Mouse (Mus musculus) neural tube, embryonic 10.5 days (tissue): ENCODE measurements around the gene Sema6d.

Experiments used
- DNase-seq: peaks from one replicate; pipeline ENCODE4 v3.0.0-alpha.2; 2017; ENCODE audit warnings: low spot score; ENCODE audit errors: extremely low spot score

Sema6d gene

GRCm38 (mm10) chr2:124168411-124168810 is 78.6 kb downstream of the Sema6d start:
- no peak for DNase-seq

DNA sequence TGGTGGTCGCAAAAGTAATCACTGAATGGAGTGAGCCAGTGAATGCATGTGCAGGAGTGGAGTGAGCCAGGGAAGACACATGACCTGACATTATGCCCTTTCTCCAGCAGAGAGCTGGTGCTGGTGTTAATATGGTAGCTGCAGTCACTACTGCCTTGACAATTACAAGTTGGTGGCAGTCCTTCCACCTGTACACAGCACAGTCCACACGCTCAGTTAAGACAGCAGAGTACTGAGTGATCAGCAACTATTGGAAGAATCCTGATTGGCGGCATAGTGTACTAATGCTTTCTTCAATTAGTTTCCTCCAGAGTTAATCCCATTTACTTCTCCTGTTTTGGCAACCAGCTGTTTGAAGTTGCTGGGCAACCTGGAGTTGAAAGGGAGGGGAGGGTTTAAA is 81.9 kb downstream of the Sema6d start:
- DNase-seq = no peak

DNA sequence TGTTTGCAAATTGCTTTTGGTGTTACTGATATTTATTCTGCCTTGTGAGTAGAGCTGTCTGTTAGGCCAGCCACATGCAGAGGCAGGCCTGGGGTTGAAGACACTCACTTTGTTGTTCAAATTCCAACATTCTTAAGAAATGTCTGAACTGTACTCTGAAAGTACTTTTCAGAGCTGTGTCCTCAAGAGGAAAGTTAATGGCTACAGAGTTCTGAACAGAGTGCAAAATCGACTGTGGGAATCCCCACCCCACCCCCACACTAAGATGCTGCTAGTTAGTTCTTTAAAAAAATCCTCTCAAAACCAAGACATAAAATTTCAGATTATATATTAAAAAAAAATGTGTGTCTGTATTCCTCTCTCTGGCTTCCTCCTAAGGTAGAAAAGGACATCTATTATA is 86.5 kb downstream of the Sema6d start:
- DNase-seq = no peak

DNA sequence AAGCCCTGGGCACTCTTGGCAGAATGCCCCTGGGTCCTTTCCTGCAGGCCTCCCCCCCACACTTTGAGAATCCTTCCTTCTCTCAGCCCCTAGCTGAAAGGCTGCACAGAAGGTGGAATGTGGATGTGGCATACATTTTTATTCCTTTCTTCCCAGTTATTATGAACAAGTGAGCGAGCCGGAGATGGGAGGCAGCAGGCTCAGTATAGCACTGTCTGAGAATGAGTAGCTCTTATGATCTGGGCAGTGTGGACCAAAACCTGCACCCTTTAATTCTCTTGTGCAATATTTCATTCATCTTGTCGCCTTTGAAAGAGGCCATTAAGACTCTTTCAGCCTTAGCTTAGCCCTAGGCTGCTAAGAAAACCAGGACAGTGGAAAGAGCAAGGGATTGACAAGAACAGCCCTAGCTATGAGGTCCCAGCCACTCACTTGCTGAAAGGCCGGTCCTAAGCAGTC is 87.0 kb downstream of the Sema6d start:
- DNase-seq = no peak

GRCm38 (mm10) chr2:124189271-124189670 is 99.5 kb downstream of the Sema6d start:
- DNase-seq = no peak

DNA sequence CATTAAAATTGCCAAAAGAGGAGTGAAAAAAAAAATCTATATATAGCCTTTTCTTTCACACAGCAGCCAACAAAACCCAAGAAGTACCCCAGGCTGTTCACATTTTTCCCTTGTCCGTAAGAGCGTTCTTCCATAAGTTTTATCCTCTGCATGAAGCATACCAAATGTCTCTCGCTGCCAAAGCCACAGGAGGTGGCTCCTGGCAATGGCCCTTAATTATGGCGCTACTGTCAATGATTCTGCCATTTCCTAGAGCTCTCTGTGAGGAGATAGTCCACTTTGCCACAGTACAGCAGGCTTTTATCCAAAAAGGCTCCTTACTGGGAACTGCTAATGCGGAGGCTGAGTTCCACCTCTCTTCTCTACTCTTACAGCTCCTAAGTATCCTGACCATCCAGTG is 104.3 kb downstream of the Sema6d start:
- DNase-seq = no peak

GRCm38 (mm10) chr2:124201493-124201892 is 111.7 kb downstream of the Sema6d start:
- no peak for DNase-seq

GRCm38 (mm10) chr2:124202475-124202990 is 112.8 kb downstream of the Sema6d start:
- no peak for DNase-seq

GRCm38 (mm10) chr2:124205811-124206210 is 116.0 kb downstream of the Sema6d start:
- no peak for DNase-seq

GRCm38 (mm10) chr2:124208251-124208650 is 118.5 kb downstream of the Sema6d start:
- no peak for DNase-seq

DNA sequence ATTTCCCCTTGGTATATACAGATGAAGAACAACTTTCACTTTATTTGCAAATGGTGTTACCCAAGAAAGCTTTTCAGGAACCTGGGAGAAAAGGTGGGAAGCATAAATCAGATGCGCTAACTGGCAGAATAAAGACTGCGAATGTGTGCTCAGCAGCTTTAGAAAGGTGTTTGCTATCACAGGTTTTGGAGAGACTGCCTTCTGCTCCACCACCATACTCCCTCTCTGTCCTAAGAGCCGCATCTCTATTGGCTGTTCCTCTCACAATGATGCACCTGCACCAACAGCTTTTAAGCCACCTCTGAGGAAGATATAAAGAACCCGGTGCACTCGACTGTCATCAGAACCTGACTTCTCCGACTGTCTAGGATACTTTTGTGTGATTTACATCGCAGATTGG is 133.8 kb downstream of the Sema6d start:
- DNase-seq = no peak

- no peak for DNase-seq
Measured at GRCm38 (mm10) chr2:124224328-124224727, 134.6 kb downstream of the Sema6d start.

- DNase-seq = no peak
Measured at GRCm38 (mm10) chr2:124234636-124235221, 145.0 kb downstream of the Sema6d start.

- DNase-seq = no peak
Measured at GRCm38 (mm10) chr2:124235237-124236055, 145.7 kb downstream of the Sema6d start.

DNA sequence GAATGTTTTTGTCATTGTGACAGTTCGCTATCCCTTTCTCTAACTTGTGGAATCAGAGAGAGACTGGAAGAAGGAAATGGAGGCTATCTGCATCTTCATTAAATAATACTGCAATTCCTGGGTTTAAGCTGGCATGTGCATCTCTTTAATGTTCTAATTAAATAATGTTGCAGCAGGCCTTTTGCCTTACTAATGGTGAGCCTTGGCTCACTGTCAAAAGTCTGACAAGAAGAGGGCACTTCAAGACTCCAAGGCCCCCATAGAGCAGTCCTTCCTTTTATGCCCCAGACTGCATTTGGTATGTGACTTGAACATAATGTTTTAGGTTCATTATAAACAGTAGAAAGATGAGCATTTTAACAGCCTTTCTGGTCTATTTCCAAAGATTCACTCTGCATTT is 147.1 kb downstream of the Sema6d start:
- no peak for DNase-seq

GRCm38 (mm10) chr2:124243608-124244007 is 153.8 kb downstream of the Sema6d start:
- no peak for DNase-seq

GRCm38 (mm10) chr2:124244543-124245245 is 154.9 kb downstream of the Sema6d start:
- DNase-seq = no peak

GRCm38 (mm10) chr2:124258108-124258507 is 168.3 kb downstream of the Sema6d start:
- DNase-seq = no peak

GRCm38 (mm10) chr2:124264309-124264708 is 174.5 kb downstream of the Sema6d start:
- DNase-seq = no peak

DNA sequence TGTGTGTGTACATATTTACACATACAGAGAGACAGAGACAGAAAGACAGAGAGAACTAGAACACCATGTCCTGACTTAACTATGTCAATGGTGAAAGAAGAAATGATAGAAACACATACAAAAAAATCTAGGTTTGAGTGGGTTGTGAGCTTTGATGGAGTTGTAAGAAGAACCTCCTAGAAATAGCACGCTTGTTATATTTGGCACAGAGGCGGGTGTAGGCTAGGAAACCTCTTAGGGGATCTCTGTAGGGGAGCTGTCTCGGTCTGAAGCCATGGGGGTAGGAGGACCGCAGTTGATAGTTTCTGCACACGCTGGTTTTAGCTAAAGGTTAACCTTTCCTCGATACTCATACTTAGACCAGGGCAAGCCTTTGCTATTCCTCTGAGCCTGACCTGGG is 181.4 kb downstream of the Sema6d start:
- no peak for DNase-seq

GRCm38 (mm10) chr2:124277492-124277891 is 187.7 kb downstream of the Sema6d start:
- no peak for DNase-seq

DNA sequence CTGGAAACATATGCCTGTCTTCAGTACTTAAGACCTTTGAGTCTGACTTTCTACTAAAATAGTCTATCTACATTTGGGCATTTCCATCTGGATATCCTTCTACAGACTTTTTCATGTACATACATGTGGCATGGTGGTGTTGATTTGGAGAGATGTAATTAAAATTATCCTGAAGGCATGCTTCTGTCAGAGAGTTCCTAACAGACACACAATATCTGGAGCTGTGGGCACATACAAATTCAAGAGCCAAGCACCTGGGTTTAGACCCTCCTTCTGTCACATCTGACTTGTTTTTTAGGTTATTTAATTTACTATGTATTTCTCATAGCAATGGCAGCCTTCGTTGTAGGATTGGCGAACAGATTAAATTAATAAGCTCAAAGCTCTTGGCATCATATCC is 195.3 kb downstream of the Sema6d start:
- DNase-seq = no peak
